Mouse (Mus musculus): ENCODE results near the gene Olfr715b.
"Not testable (repeated sequence)": the region's sequence is repeated elsewhere in the genome, so short reads cannot be mapped to it uniquely, and the experiment has no call there.

Olfr715b gene

DNA sequence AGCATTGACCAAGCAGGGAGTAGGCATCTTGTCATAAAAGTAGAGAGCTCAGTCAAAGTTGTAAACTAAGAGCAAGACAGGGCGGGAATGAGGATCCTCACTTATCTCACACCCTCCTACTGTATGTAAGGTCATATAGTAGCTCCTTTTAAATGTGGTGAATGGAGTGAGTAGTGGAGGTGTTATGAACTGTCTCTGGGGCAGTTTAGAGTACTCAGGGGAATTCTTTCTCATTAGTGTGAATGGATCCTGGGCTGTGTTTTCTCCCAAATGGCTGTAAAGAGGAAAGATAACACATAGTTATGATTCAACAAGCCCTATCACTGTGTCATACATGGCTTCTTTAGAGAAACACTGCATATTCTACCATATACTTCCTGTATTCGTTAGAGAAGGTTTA, at the start of gene Olfr715b:
TSS of gene Olfr715b (minus strand) at position 101 of the 400 bp plus-strand sequence.
- DNase-seq, result not testable (repeated sequence)

DNA sequence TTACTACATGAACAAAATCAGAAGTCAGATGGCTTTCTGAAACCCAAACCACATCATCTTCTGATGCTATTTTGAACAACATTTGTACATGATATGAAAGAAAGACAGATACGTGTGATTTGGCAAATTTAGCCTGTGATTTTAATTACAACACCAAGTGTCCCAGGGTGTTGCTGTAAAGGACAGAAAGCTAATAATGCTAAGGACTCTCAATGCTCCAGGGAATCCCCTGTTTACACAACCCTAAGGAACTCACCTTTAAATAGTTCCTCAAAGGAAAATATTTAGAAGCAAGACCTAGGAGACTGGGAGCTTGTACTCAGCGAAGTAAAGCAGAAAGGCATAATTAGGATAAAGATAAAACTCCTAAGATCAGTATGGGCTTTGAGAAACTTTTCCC, 27.9 kb upstream of the Olfr715b start, which contains the start of gene Olfr716:
TSS of gene Olfr716 (plus strand) at position 301 of the 400 bp plus-strand sequence.
- not testable (repeated sequence) for DNase-seq

DNA sequence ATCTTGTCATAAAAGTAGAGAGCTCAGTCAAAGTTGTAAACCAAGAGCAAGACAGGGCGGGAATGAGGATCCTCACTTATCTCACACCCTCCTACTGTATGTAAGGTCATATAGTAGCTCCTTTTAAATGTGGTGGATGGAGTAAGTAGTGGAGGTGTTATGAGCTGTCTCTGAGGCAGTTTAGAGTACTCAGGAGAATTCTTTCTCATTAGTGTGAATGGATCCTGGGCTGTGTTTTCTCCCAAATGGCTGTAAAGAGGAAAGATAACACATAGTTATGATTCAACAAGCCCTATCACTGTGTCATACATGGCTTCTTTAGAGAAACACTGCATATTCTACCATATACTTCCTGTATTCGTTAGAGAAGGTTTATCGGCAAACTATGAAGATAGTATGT, 20.8 kb upstream of the Olfr715b start, which contains the start of gene Olfr715:
TSS of gene Olfr715 (minus strand) at position 101 of the 400 bp plus-strand sequence.
- not testable (repeated sequence) for DNase-seq

DNA sequence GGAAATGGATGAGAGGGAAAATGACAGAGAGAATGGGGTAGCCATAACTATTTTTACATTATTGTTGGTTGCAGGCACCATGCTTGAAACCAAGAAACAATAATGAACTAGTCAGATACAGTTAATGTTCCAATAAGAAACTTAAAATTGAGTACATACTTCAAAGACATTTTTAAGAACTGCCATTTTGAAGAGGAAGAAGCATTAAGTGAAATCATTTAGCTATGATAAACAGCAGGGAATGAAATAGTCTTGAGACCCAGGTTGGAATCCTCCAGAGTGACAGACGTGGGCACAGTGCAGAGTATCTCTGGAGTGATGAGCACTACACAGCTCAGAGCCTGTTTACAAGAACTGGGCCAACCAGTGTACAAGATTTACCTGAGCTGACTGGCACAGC, 17.2 kb downstream of the Olfr715b start, which contains the start of gene Olfr17:
TSS of gene Olfr17 (plus strand) at position 301 of the 400 bp plus-strand sequence.
- DNase-seq, result no peak

DNA sequence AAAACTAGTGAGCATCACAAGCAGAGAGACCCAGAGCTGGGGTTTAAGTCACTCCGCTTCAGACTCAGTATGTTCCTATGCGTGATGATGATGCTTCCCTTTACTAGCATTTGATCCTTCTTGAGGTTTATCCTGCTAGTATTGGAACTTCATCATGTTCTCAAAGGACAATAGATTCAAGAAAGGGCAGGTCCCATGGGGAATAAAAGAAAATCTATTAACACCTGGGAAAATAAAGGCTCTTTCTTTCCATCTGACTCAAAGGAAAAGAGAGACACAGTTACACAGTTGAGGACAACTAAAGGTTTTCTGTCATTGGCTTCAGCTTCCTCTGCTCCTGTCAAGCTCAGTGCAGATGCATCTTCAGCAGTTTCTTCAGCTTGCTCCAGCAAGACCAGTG, 39.5 kb downstream of the Olfr715b start, which contains the start of gene Olfr714:
TSS of gene Olfr714 (plus strand) at position 301 of the 400 bp plus-strand sequence.
- DNase-seq, result no peak

All from kidney, postnatal 4 days (tissue).